Mouse (Mus musculus): Measurements from ENCODE around the gene Gpr107.

Gpr107 gene

GRCm38 (mm10) chr2:31126048-31126447, 26.1 kb upstream of the Gpr107 start:
- no peak for DNase-seq (ENCODE audit: low read depth, low spot score)

GRCm38 (mm10) chr2:31127219-31127618, 24.9 kb upstream of the Gpr107 start:
- peak; percentile 70 for DNase-seq (ENCODE audit: low read depth, low spot score)

GRCm38 (mm10) chr2:31127899-31128298, 24.2 kb upstream of the Gpr107 start:
- DNase-seq (ENCODE audit: low read depth, low spot score), result peak; percentile 57

GRCm38 (mm10) chr2:31129742-31130518, 22.2 kb upstream of the Gpr107 start:
- DNase-seq (ENCODE audit: low read depth, low spot score), result no peak

GRCm38 (mm10) chr2:31130815-31131299, 21.3 kb upstream of the Gpr107 start:
- peak; percentile 90 for DNase-seq (ENCODE audit: low read depth, low spot score)

- DNase-seq (ENCODE audit: low read depth, low spot score), result no peak
Observed at GRCm38 (mm10) chr2:31132682-31133081, 19.4 kb upstream of the Gpr107 start.

GRCm38 (mm10) chr2:31133981-31134380, 18.1 kb upstream of the Gpr107 start:
- no peak for DNase-seq (ENCODE audit: low read depth, low spot score)

- peak; percentile 76 for DNase-seq (ENCODE audit: low read depth, low spot score)
Observed at GRCm38 (mm10) chr2:31135512-31135931, 16.6 kb upstream of the Gpr107 start.

- no peak for DNase-seq (ENCODE audit: low read depth, low spot score)
Observed at GRCm38 (mm10) chr2:31136338-31136737, 15.8 kb upstream of the Gpr107 start.

- DNase-seq (ENCODE audit: low read depth, low spot score), result no peak
Observed at GRCm38 (mm10) chr2:31137018-31137590, 15.0 kb upstream of the Gpr107 start.

GRCm38 (mm10) chr2:31139174-31139632, 12.9 kb upstream of the Gpr107 start:
- DNase-seq (ENCODE audit: low read depth, low spot score), result no peak

GRCm38 (mm10) chr2:31139991-31140771, 11.9 kb upstream of the Gpr107 start:
- no peak for DNase-seq (ENCODE audit: low read depth, low spot score)

- DNase-seq (ENCODE audit: low read depth, low spot score), result no peak
Observed at GRCm38 (mm10) chr2:31140772-31141073, 11.4 kb upstream of the Gpr107 start.

GRCm38 (mm10) chr2:31141074-31141866, 10.8 kb upstream of the Gpr107 start:
- peak; percentile 53 for DNase-seq (ENCODE audit: low read depth, low spot score)

GRCm38 (mm10) chr2:31141867-31142454, 10.2 kb upstream of the Gpr107 start, which contains the start of gene Fnbp1:
TSS of gene Fnbp1 (minus strand) at chr2:31142008.
- DNase-seq (ENCODE audit: low read depth, low spot score), result peak; percentile 88

GRCm38 (mm10) chr2:31142505-31142904, 9.6 kb upstream of the Gpr107 start:
- no peak for DNase-seq (ENCODE audit: low read depth, low spot score)

GRCm38 (mm10) chr2:31143326-31143725, 8.8 kb upstream of the Gpr107 start:
- no peak for DNase-seq (ENCODE audit: low read depth, low spot score)

- no peak for DNase-seq (ENCODE audit: low read depth, low spot score)
Observed at GRCm38 (mm10) chr2:31143768-31144695, 8.1 kb upstream of the Gpr107 start.

GRCm38 (mm10) chr2:31144901-31145300, 7.2 kb upstream of the Gpr107 start:
- DNase-seq (ENCODE audit: low read depth, low spot score), result no peak

GRCm38 (mm10) chr2:31147054-31147453, 5.1 kb upstream of the Gpr107 start:
- DNase-seq (ENCODE audit: low read depth, low spot score), result no peak
